Mouse (Mus musculus) CH12.LX (cell line): Measurements from ENCODE around the gene Mcm5.

ENCODE experiments used
- BHLHE40 ChIP-seq: IDR thresholded peaks from 2 replicates; pipeline ENCODE4 v1.6.1; 2011; ENCODE audit warnings: mild to moderate bottlenecking, low read depth, low read length, improper control_type of control experiment
- CHD1 ChIP-seq: IDR thresholded peaks from 2 replicates; pipeline ENCODE4 v1.6.1; 2012; ENCODE audit warnings: low read depth, low read length, improper control_type of control experiment, inconsistent platforms
- CTCF ChIP-seq, 2 experiments: IDR thresholded peaks in 1 of 2; conservative IDR thresholded peaks in 1 of 2; 2 replicates each; pipeline ENCODE4 v1.5.1; 2011 to 2012; ENCODE audit warnings: low read depth in 2 of 2, low read length in 2 of 2, improper control_type of control experiment in 1 of 2, inconsistent platforms in 1 of 2, mild to moderate bottlenecking in 1 of 2, moderate library complexity in 1 of 2
- EP300 ChIP-seq: IDR thresholded peaks from 2 replicates; pipeline ENCODE4 v1.6.1; 2011; ENCODE audit warnings: low read length, improper control_type of control experiment
- ETS1 ChIP-seq: conservative IDR thresholded peaks from 2 replicates; pipeline ENCODE4 v1.6.1; 2012; ENCODE audit warnings: low read depth, mild to moderate bottlenecking, inconsistent platforms, low read length, improper control_type of control experiment, moderate library complexity
- JUND ChIP-seq: conservative IDR thresholded peaks from 2 replicates; pipeline ENCODE4 v1.6.1; 2011; ENCODE audit warnings: low read depth, low read length, improper control_type of control experiment
- MAFK ChIP-seq: IDR thresholded peaks from 2 replicates; pipeline ENCODE4 v1.6.1; 2011; ENCODE audit warnings: low read length, improper control_type of control experiment; ENCODE audit not compliant: insufficient replicate concordance
- MAZ ChIP-seq: IDR thresholded peaks from 2 replicates; pipeline ENCODE4 v1.6.1; 2012; ENCODE audit warnings: low read depth, mild to moderate bottlenecking, inconsistent platforms, low read length, improper control_type of control experiment, moderate library complexity
- MEF2A ChIP-seq: IDR thresholded peaks from 2 replicates; pipeline ENCODE4 v1.6.1; 2014; ENCODE audit warnings: low read depth, mild to moderate bottlenecking, inconsistent platforms, low read length, improper control_type of control experiment, borderline replicate concordance
- MXI1 ChIP-seq: IDR thresholded peaks from 2 replicates; pipeline ENCODE4 v1.6.1; 2011; ENCODE audit warnings: mild to moderate bottlenecking, low read depth, low read length, improper control_type of control experiment
- PAX5 ChIP-seq: IDR thresholded peaks from 2 replicates; pipeline ENCODE4 v1.6.1; 2012; ENCODE audit warnings: low read length, inconsistent platforms, mixed read lengths
- POLR2A ChIP-seq: IDR thresholded peaks from 2 replicates; pipeline ENCODE4 v1.6.1; 2011; ENCODE audit warnings: low read depth, mild to moderate bottlenecking, improper control_type of control experiment, low read length
- POLR2AphosphoS2 ChIP-seq: IDR thresholded peaks from 2 replicates; pipeline ENCODE4 v1.6.1; 2011; ENCODE audit warnings: low read depth, low read length, improper control_type of control experiment
- TCF12 ChIP-seq: IDR thresholded peaks from 2 replicates; pipeline ENCODE4 v1.6.1; 2014; ENCODE audit warnings: low read depth, mild to moderate bottlenecking, inconsistent platforms, low read length, improper control_type of control experiment

DNA sequence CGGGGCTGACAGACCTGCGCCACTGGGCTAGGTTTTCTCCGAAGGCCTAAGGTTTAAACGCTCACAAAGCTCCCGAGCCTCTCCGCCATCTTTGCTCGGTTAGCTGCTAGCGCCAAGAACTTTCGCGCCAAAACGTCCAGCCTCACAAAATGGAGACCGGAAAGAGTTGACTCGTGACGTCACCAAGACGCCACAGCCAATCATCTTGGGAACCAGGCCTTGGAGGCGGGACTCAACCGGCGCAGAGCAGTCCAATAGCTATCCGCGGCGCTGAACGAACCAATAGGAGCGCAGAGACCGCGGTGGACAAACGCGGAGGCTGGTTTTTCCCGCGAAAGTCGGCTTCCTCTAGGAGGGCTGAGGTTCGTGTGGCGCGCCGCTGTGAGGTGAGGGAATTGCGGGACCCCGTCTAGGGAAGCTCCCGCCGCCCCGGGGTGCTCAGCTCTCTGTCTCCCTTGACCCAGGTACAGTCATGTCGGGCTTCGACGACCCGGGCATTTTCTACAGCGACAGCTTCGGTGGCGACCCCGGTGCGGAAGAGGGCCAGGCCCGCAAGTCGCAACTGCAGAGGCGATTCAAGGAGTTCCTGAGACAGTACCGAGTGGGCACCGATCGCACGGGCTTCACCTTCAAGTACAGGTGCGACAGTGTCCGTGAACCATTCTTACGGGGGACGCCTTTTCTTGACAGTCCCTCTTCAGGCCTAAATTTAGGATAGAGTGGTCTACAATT, at the start of gene Mcm5:
- TF ChIP-seq POLR2A (peak; percentile 80), BHLHE40 (no peak), MXI1 (peak; percentile 90; the same call in 1 of the 2 replicates), TCF12 (peak; percentile 82), MAFK (no peak), MAZ (no peak), CTCF (conservative IDR thresholded peaks at IDR 0.05 in 1 of 2, IDR thresholded peaks at IDR 0.05 in 1 of 2; ENCODE audit: low read depth in 2 of 2, low read length in 2 of 2) (no peak), MEF2A (no peak; the same call in 1 of the 2 replicates), POLR2AphosphoS2 (peak; percentile 87), JUND (peak; percentile 54; the same call in 1 of the 2 replicates), PAX5 (no peak), CHD1 (0 out of 2 replicates have a peak, but pooled peaks have one; percentile 29), EP300 (no peak), ETS1 (0 out of 2 replicates have a peak, but pooled peaks have one; percentile 18)
